Mouse (Mus musculus): ENCODE data around the gene Fam170b. TPM values are rescaled to one million over a fixed set of nuclear protein-coding genes. Genes with fewer than 3 reads are reported as not detected.

Fam170b gene
- total and polyA plus RNA-seq, 2 experiments: 0.05 to 0.09 TPM

GRCm38 (mm10) chr14:32812429-32812828, 21.3 kb upstream of the Fam170b start:
- TF ChIP-seq POLR2A (IDR thresholded peaks at IDR 0.05; ENCODE audit: extremely low read depth, insufficient read depth, low read length): no peak
- TF ChIP-seq CTCF (IDR thresholded peaks at IDR 0.05; ENCODE audit: low read depth, low read length): no peak
- H3K4me3 ChIP-seq (ENCODE audit: insufficient read depth, low read depth, low read length): no peak overlapping the region
- no peaks in the 10 kb centered on the region for H3K79me2 ChIP-seq (ENCODE audit: control insufficient read depth, insufficient read depth, low read length)
- H3K27me3 ChIP-seq (ENCODE audit: control insufficient read depth, insufficient read depth, low read length): no peaks in the 10 kb centered on the region
- H3K4me1 ChIP-seq (ENCODE audit: control insufficient read depth, insufficient read depth, low read length): no peaks in the 10 kb centered on the region
- DNase-seq (ENCODE audit: extremely low read depth, low read depth, low spot score): no peak
- no peak overlapping the region for H3K9ac ChIP-seq (ENCODE audit: low read depth, low read length)
- no peak overlapping the region for H3K27ac ChIP-seq (replicated peaks; ENCODE audit: insufficient read depth, low read depth, low read length)
- no peaks in the 10 kb centered on the region for H3K36me3 ChIP-seq (ENCODE audit: control insufficient read depth, insufficient read depth, low read length)
- WGBS: 74% methylated on average over 6 of the region's 6 CpGs

- Histone ChIP-seq H3K4me1 (ENCODE audit: control insufficient read depth, insufficient read depth, low read length) (no peaks in the 10 kb centered on the region), H3K79me2 (ENCODE audit: control insufficient read depth, insufficient read depth, low read length) (no peaks in the 10 kb centered on the region), H3K9ac (ENCODE audit: low read depth, low read length) (no peak overlapping the region), H3K36me3 (ENCODE audit: control insufficient read depth, insufficient read depth, low read length) (no peaks in the 10 kb centered on the region), H3K27ac (replicated peaks; ENCODE audit: insufficient read depth, low read depth, low read length) (no peak overlapping the region), H3K4me3 (ENCODE audit: insufficient read depth, low read depth, low read length) (no peak overlapping the region), H3K27me3 (ENCODE audit: control insufficient read depth, insufficient read depth, low read length) (no peaks in the 10 kb centered on the region)
- no peak for TF ChIP-seq CTCF (IDR thresholded peaks at IDR 0.05; ENCODE audit: low read depth, low read length)
- TF ChIP-seq POLR2A (IDR thresholded peaks at IDR 0.05; ENCODE audit: extremely low read depth, insufficient read depth, low read length): no peak
- no peak for DNase-seq (ENCODE audit: extremely low read depth, low read depth, low spot score)
- 60% methylated on average over 4 of the region's 4 CpGs for WGBS
Measured at GRCm38 (mm10) chr14:32814961-32815360, 18.8 kb upstream of the Fam170b start.

- Histone ChIP-seq H3K36me3 (ENCODE audit: control insufficient read depth, insufficient read depth, low read length) (no peaks in the 10 kb centered on the region), H3K27me3 (ENCODE audit: control insufficient read depth, insufficient read depth, low read length) (no peaks in the 10 kb centered on the region), H3K79me2 (ENCODE audit: control insufficient read depth, insufficient read depth, low read length) (no peaks in the 10 kb centered on the region), H3K4me3 (ENCODE audit: insufficient read depth, low read depth, low read length) (no peak overlapping the region), H3K9ac (ENCODE audit: low read depth, low read length) (no peak overlapping the region), H3K27ac (replicated peaks; ENCODE audit: insufficient read depth, low read depth, low read length) (no peak overlapping the region), H3K4me1 (ENCODE audit: control insufficient read depth, insufficient read depth, low read length) (no peaks in the 10 kb centered on the region)
- DNase-seq (ENCODE audit: extremely low read depth, low read depth, low spot score): no peak
- WGBS: 62% methylated on average over 4 of the region's 4 CpGs
- TF ChIP-seq CTCF (IDR thresholded peaks at IDR 0.05; ENCODE audit: low read depth, low read length) (no peak), POLR2A (IDR thresholded peaks at IDR 0.05; ENCODE audit: extremely low read depth, insufficient read depth, low read length) (no peak)
Measured at GRCm38 (mm10) chr14:32816533-32816932, 17.2 kb upstream of the Fam170b start.

GRCm38 (mm10) chr14:32817258-32817657, 16.5 kb upstream of the Fam170b start:
- no peak overlapping the region for H3K27ac ChIP-seq (replicated peaks; ENCODE audit: insufficient read depth, low read depth, low read length)
- no peaks in the 10 kb centered on the region for H3K4me1 ChIP-seq (ENCODE audit: control insufficient read depth, insufficient read depth, low read length)
- no peak for TF ChIP-seq CTCF (IDR thresholded peaks at IDR 0.05; ENCODE audit: low read depth, low read length)
- TF ChIP-seq POLR2A (IDR thresholded peaks at IDR 0.05; ENCODE audit: extremely low read depth, insufficient read depth, low read length): no peak
- H3K4me3 ChIP-seq (ENCODE audit: insufficient read depth, low read depth, low read length): no peak overlapping the region
- H3K79me2 ChIP-seq (ENCODE audit: control insufficient read depth, insufficient read depth, low read length): no peaks in the 10 kb centered on the region
- DNase-seq (ENCODE audit: extremely low read depth, low read depth, low spot score): no peak
- H3K36me3 ChIP-seq (ENCODE audit: control insufficient read depth, insufficient read depth, low read length): no peaks in the 10 kb centered on the region
- H3K9ac ChIP-seq (ENCODE audit: low read depth, low read length): no peak overlapping the region
- no peaks in the 10 kb centered on the region for H3K27me3 ChIP-seq (ENCODE audit: control insufficient read depth, insufficient read depth, low read length)
- 54% methylated on average over 7 of the region's 7 CpGs for WGBS

GRCm38 (mm10) chr14:32819297-32819696, 14.5 kb upstream of the Fam170b start:
- no peak for DNase-seq (ENCODE audit: extremely low read depth, low read depth, low spot score)
- H3K4me3 ChIP-seq (ENCODE audit: insufficient read depth, low read depth, low read length): no peak overlapping the region
- H3K27ac ChIP-seq (replicated peaks; ENCODE audit: insufficient read depth, low read depth, low read length): no peak overlapping the region
- H3K27me3 ChIP-seq (ENCODE audit: control insufficient read depth, insufficient read depth, low read length): no peaks in the 10 kb centered on the region
- H3K9ac ChIP-seq (ENCODE audit: low read depth, low read length): no peak overlapping the region
- TF ChIP-seq POLR2A (IDR thresholded peaks at IDR 0.05; ENCODE audit: extremely low read depth, insufficient read depth, low read length) (no peak), CTCF (IDR thresholded peaks at IDR 0.05; ENCODE audit: low read depth, low read length) (no peak)
- H3K4me1 ChIP-seq (ENCODE audit: control insufficient read depth, insufficient read depth, low read length): no peaks in the 10 kb centered on the region
- H3K36me3 ChIP-seq (ENCODE audit: control insufficient read depth, insufficient read depth, low read length): no peaks in the 10 kb centered on the region
- no peaks in the 10 kb centered on the region for H3K79me2 ChIP-seq (ENCODE audit: control insufficient read depth, insufficient read depth, low read length)
- 32% methylated on average over 1 of the region's 1 CpGs for WGBS

- DNase-seq (ENCODE audit: extremely low read depth, low read depth, low spot score): no peak
- WGBS: 87% methylated on average over 4 of the region's 4 CpGs
- no peak for TF ChIP-seq POLR2A (IDR thresholded peaks at IDR 0.05; ENCODE audit: extremely low read depth, insufficient read depth, low read length)
- no peak for TF ChIP-seq CTCF (IDR thresholded peaks at IDR 0.05; ENCODE audit: low read depth, low read length)
- Histone ChIP-seq H3K79me2 (ENCODE audit: control insufficient read depth, insufficient read depth, low read length) (no peaks in the 10 kb centered on the region), H3K4me1 (ENCODE audit: control insufficient read depth, insufficient read depth, low read length) (peaks cover under 1% of the 10 kb centered on the region; the same call in 1 of the 2 replicates), H3K36me3 (ENCODE audit: control insufficient read depth, insufficient read depth, low read length) (no peaks in the 10 kb centered on the region), H3K27me3 (ENCODE audit: control insufficient read depth, insufficient read depth, low read length) (no peaks in the 10 kb centered on the region), H3K4me3 (ENCODE audit: insufficient read depth, low read depth, low read length) (no peak overlapping the region), H3K27ac (replicated peaks; ENCODE audit: insufficient read depth, low read depth, low read length) (no peak overlapping the region), H3K9ac (ENCODE audit: low read depth, low read length) (no peak overlapping the region)
Measured at GRCm38 (mm10) chr14:32822812-32823211, 10.9 kb upstream of the Fam170b start.
